Mouse (Mus musculus) T-cell, adult 2 months (primary cell): Measurements from ENCODE around the gene Cct4.

Source experiments
- DNase-seq: peaks from one replicate; pipeline ENCODE4 v3.0.0; 2022; ENCODE audit warnings: low spot score

Cct4 gene

DNA sequence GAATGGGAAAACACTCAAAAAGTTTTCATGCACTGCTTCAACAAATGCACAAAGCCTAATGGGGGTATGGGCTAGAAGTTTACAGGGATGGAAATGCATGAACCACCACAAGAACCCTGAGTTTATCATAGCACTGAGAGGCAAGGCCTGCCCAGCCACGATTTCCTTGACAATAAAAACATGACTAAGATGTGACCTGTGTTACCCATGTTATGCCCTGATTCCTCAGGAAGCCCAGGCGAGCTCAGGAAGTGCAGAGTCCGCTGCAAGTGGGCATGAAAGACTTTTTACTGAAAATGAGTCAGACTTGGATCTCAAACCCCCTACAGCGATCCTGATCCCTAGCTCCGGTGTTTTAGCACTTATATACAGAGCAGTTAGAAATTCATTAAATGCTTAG, 56.9 kb downstream of the Cct4 start:
- no peak for DNase-seq

DNA sequence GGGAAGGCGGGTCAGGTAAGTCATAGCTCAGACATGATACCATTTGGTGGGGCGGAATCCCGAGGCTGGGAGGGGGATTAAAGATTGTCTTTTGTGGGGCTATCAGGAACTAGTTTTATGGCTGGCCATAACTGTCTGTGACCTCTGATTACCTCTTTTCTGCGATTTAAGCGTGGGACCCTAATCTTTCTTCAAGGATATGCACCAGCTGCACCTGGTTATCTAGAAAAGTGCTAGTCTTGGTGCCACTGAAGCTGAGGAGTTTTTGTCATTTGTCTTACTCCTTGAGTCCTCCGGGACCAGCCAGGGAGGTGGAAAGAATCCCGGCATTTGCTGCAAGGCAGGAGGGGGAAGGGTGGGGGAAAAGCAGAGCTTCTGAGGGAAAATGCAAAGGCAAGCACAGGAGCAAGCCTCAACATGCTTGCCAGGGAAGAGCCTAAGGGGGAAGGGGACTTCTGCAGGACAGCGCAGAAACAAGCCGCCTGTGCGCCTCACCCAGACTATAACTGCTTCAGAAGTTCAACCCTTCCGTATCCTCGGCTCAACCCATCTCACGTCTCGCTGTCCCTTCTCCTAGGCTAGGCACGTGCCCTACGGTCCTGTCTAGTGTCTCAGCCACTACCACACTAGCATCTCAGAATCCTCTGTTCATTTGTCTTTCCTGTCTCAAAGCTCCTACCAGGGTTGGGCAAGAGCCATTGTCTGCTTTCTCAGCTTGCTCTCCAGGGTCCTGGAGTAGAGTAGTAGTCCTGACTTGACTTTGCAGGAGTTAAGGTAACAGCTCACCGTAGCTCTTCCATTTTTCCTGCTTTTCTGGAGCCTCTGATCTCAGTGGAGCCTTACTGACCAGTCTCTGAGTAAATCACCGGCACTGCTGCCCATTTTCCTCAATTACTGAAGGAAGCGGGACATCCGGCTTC, 57.6 kb downstream of the Cct4 start:
- DNase-seq = no peak

DNA sequence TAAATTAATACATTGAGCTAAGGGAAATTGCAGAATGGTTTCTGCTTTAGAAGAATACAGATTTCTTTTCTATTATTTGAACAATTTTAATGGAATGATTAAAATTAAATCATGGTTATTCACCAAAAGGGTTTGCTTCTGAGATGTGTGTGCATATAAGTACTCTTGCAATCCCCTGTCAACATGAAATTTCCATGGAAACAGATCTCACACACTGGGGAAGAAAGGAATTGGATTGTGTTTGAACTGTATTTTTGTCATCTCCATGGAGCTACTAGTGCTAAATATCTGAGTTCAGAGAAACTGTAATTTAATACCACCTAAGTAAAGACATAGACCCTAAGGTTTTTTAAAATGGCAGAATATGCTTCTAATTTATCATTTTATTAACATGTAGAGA, 59.3 kb downstream of the Cct4 start:
- no peak for DNase-seq

DNA sequence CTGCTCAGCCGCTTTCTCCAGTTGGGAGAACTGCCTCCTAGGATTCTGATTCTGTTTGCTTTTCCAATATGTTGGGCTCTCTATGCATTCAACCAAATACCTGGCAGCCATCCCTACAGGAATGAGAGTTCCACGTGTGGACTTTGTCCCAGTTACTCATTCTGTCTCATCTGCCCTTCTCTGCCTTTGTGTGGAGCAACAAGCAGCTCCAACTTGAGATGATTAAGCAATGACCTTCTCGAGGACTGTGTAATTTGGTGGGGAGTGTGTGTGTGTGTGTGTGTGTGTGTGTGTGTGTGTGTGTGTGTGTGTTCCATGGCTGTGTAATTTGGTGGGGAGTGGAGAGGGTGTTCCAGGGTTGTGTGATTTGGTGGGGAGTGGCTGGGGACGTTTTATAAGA, 62.0 kb downstream of the Cct4 start:
- DNase-seq = no peak
